Mouse (Mus musculus): ENCODE data around the gene Btnl9. TPM values are rescaled to one million over a fixed set of nuclear protein-coding genes. Genes with fewer than 3 reads are reported as not detected.

Gene Btnl9
- polyA plus RNA-seq (2014; fragmentation: Nextera tagmentation; extraction: Ambion mirVana): 0.15 and 0.77 TPM in 2 replicates

DNA sequence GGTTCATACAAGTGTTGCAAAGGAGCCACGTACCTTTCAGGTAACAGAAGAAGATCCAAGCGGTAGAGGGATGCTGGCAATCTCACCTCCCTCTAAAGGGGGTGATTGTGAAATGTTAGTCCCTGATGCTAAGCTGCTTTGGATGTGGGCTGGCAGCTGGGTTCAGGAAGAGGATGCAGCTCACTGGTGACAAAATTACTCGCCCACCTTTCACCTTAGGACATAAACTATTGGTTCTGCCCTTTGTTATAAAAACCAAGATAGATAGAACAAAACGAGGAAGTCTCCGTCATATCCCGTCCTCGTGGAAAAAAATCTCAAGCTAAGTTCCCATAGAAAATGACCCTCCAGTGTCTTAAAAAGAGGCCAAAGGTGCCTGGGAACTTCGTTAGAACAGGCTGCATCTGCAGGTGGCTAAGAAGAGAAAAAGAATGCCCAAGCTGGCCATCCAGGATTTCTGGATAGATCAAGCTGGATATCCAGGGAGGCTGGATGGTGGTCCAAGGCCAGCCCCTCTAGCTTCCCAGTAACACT lies at the start of gene Btnl9:
TSS of gene Btnl9 (minus strand) at position 205 of the 534 bp plus-strand sequence.
- 75% methylated on average over 8 of the region's 8 CpGs for WGBS
- H3K9me3 ChIP-seq (replicated peaks; ENCODE audit: control insufficient read depth, low read length): no peaks in the 10 kb centered on the region
- no peak for ATAC-seq (replicated peaks; ENCODE audit: insufficient number of reproducible peaks, low FRiP score, low TSS enrichment, low read depth)

GRCm38 (mm10) chr11:49235459-49236207 lies 48.7 kb upstream of the Btnl9 start:
- Histone ChIP-seq H3K36me3 (replicated peaks; ENCODE audit: control insufficient read depth, insufficient read depth, low read depth, low read length) (no peaks in the 10 kb centered on the region), H3K4me3 (ENCODE audit: low read depth, low read length) (no peak overlapping the region), H3K27me3 (ENCODE audit: control insufficient read depth, insufficient read depth, low read length) (no peaks in the 10 kb centered on the region), H3K4me2 (ENCODE audit: low read depth, low read length) (no peak overlapping the region), H3K9me3 (replicated peaks; ENCODE audit: control insufficient read depth, low read length) (no peaks in the 10 kb centered on the region), H3K4me1 (ENCODE audit: control insufficient read depth, insufficient read depth, low read length) (no peaks in the 10 kb centered on the region), H3K27ac (replicated peaks; ENCODE audit: low read depth, low read length) (no peak overlapping the region), H3K9ac (replicated peaks; ENCODE audit: low read length) (no peak overlapping the region)
- no peak for ATAC-seq (replicated peaks; ENCODE audit: insufficient number of reproducible peaks, low FRiP score, low TSS enrichment, low read depth)
- WGBS: 64% methylated on average over 3 of the region's 3 CpGs
- DNase-seq (ENCODE audit: low spot score): no peak

More for the DNA sequence above, at the start of gene Btnl9:
- no peaks in the 10 kb centered on the region for H3K27me3 ChIP-seq (ENCODE audit: control insufficient read depth, insufficient read depth, low read length)
- H3K36me3 ChIP-seq (replicated peaks; ENCODE audit: control insufficient read depth, insufficient read depth, low read depth, low read length): no peaks in the 10 kb centered on the region
- no peak within 1 kb of the TSS for H3K4me2 ChIP-seq (ENCODE audit: low read depth, low read length)
- no peak for DNase-seq (ENCODE audit: low spot score)
- no peak within 1 kb of the TSS for H3K4me3 ChIP-seq (ENCODE audit: low read depth, low read length)
- no peak within 1 kb of the TSS for H3K9ac ChIP-seq (replicated peaks; ENCODE audit: low read length)
- no peak within 1 kb of the TSS for H3K27ac ChIP-seq (replicated peaks; ENCODE audit: low read depth, low read length)
- no peaks in the 10 kb centered on the region for H3K4me1 ChIP-seq (ENCODE audit: control insufficient read depth, insufficient read depth, low read length)

GRCm38 (mm10) chr11:49232781-49233180 lies 45.8 kb upstream of the Btnl9 start:
- 71% methylated on average over 3 of the region's 3 CpGs for WGBS
- Histone ChIP-seq H3K9ac (replicated peaks; ENCODE audit: low read length) (no peak overlapping the region), H3K4me2 (ENCODE audit: low read depth, low read length) (no peak overlapping the region), H3K4me1 (ENCODE audit: control insufficient read depth, insufficient read depth, low read length) (no peaks in the 10 kb centered on the region), H3K27me3 (ENCODE audit: control insufficient read depth, insufficient read depth, low read length) (no peaks in the 10 kb centered on the region), H3K4me3 (ENCODE audit: low read depth, low read length) (no peak overlapping the region), H3K36me3 (replicated peaks; ENCODE audit: control insufficient read depth, insufficient read depth, low read depth, low read length) (no peaks in the 10 kb centered on the region), H3K27ac (replicated peaks; ENCODE audit: low read depth, low read length) (no peak overlapping the region), H3K9me3 (replicated peaks; ENCODE audit: control insufficient read depth, low read length) (no peaks in the 10 kb centered on the region)
- no peak for ATAC-seq (replicated peaks; ENCODE audit: insufficient number of reproducible peaks, low FRiP score, low TSS enrichment, low read depth)
- DNase-seq (ENCODE audit: low spot score): no peak

- DNase-seq (ENCODE audit: low spot score) (no peak), ATAC-seq (replicated peaks; ENCODE audit: insufficient number of reproducible peaks, low FRiP score, low TSS enrichment, low read depth) (no peak)
- no peaks in the 10 kb centered on the region for H3K27me3 ChIP-seq (ENCODE audit: control insufficient read depth, insufficient read depth, low read length)
- H3K4me3 ChIP-seq (ENCODE audit: low read depth, low read length): no peak overlapping the region
- H3K36me3 ChIP-seq (replicated peaks; ENCODE audit: control insufficient read depth, insufficient read depth, low read depth, low read length): no peaks in the 10 kb centered on the region
- H3K4me1 ChIP-seq (ENCODE audit: control insufficient read depth, insufficient read depth, low read length): no peaks in the 10 kb centered on the region
- H3K4me2 ChIP-seq (ENCODE audit: low read depth, low read length): no peak overlapping the region
- no peak overlapping the region for H3K9ac ChIP-seq (replicated peaks; ENCODE audit: low read length)
- WGBS: 76% methylated on average over 1 of the region's 1 CpGs
- no peak overlapping the region for H3K27ac ChIP-seq (replicated peaks; ENCODE audit: low read depth, low read length)
- no peaks in the 10 kb centered on the region for H3K9me3 ChIP-seq (replicated peaks; ENCODE audit: control insufficient read depth, low read length)
Measured at GRCm38 (mm10) chr11:49224455-49224854, 37.5 kb upstream of the Btnl9 start.

- H3K36me3 ChIP-seq (replicated peaks; ENCODE audit: control insufficient read depth, insufficient read depth, low read depth, low read length): peaks cover 17% of the 10 kb centered on the region
- H3K27ac ChIP-seq (replicated peaks; ENCODE audit: low read depth, low read length): no peak overlapping the region
- no peak overlapping the region for H3K4me2 ChIP-seq (ENCODE audit: low read depth, low read length)
- DNase-seq (ENCODE audit: low spot score) (no peak), ATAC-seq (replicated peaks; ENCODE audit: insufficient number of reproducible peaks, low FRiP score, low TSS enrichment, low read depth) (no peak)
- WGBS: 96% methylated on average over 2 of the region's 2 CpGs
- H3K4me3 ChIP-seq (ENCODE audit: low read depth, low read length): no peak overlapping the region
- no peaks in the 10 kb centered on the region for H3K9me3 ChIP-seq (replicated peaks; ENCODE audit: control insufficient read depth, low read length)
- no peak overlapping the region for H3K9ac ChIP-seq (replicated peaks; ENCODE audit: low read length)
- H3K4me1 ChIP-seq (ENCODE audit: control insufficient read depth, insufficient read depth, low read length): no peaks in the 10 kb centered on the region
- H3K27me3 ChIP-seq (ENCODE audit: control insufficient read depth, insufficient read depth, low read length): no peaks in the 10 kb centered on the region
Measured at GRCm38 (mm10) chr11:49219271-49219670, 32.3 kb upstream of the Btnl9 start.

DNA sequence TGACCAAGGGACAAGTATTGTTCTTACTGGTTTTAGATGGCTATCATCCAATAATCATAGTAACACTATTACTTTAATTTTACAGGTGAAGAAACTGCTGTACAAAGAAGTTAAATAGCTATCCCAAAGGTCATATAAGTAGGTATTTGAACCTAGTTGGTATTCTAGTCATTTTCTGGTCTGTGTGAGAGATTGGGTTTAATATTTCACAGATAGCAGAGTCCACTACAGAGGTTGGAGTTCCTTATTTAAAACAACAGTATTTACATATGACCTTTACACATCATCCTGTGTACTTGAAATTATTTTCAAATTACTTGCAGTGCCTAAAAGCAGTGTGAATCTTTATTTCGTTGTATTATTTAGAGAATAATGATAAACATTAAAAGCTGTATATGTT lies 26.5 kb upstream of the Btnl9 start:
- Histone ChIP-seq H3K36me3 (replicated peaks; ENCODE audit: control insufficient read depth, insufficient read depth, low read depth, low read length) (peaks cover 17% of the 10 kb centered on the region), H3K9me3 (replicated peaks; ENCODE audit: control insufficient read depth, low read length) (no peaks in the 10 kb centered on the region)

DNA sequence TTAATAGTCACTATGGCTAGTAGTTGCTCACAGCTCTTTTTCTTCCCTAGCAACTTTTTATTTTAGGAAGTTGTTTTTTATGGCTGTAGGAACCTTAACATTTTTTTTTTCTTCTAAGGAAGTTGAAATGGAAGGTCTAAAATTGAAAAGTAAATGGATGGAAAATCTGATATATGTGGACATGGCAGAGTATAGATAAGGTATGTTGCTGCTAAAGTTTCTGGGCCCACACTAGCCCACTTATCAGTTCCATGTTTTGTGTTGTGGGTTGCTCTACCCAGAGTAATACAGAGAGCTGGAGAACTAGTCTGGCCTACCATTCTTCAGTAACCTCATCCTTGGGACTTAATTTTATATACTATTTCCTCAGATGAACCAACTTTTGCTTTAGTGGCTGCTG lies 25.6 kb upstream of the Btnl9 start:
- no peak overlapping the region for H3K9ac ChIP-seq (replicated peaks; ENCODE audit: low read length)
- H3K36me3 ChIP-seq (replicated peaks; ENCODE audit: control insufficient read depth, insufficient read depth, low read depth, low read length): peaks cover 17% of the 10 kb centered on the region
- no peak overlapping the region for H3K4me2 ChIP-seq (ENCODE audit: low read depth, low read length)
- no peaks in the 10 kb centered on the region for H3K4me1 ChIP-seq (ENCODE audit: control insufficient read depth, insufficient read depth, low read length)
- H3K27ac ChIP-seq (replicated peaks; ENCODE audit: low read depth, low read length): no peak overlapping the region
- no peak for ATAC-seq (replicated peaks; ENCODE audit: insufficient number of reproducible peaks, low FRiP score, low TSS enrichment, low read depth)
- H3K27me3 ChIP-seq (ENCODE audit: control insufficient read depth, insufficient read depth, low read length): no peaks in the 10 kb centered on the region
- H3K4me3 ChIP-seq (ENCODE audit: low read depth, low read length): no peak overlapping the region
- DNase-seq (ENCODE audit: low spot score): no peak
- H3K9me3 ChIP-seq (replicated peaks; ENCODE audit: control insufficient read depth, low read length): no peaks in the 10 kb centered on the region

More for the DNA sequence above, 26.5 kb upstream of the Btnl9 start:
- 100% methylated on average over 1 of the region's 1 CpGs for WGBS
- no peaks in the 10 kb centered on the region for H3K27me3 ChIP-seq (ENCODE audit: control insufficient read depth, insufficient read depth, low read length)
- DNase-seq (ENCODE audit: low spot score) (no peak), ATAC-seq (replicated peaks; ENCODE audit: insufficient number of reproducible peaks, low FRiP score, low TSS enrichment, low read depth) (no peak)
- H3K4me1 ChIP-seq (ENCODE audit: control insufficient read depth, insufficient read depth, low read length): no peaks in the 10 kb centered on the region
- H3K4me3 ChIP-seq (ENCODE audit: low read depth, low read length): no peak overlapping the region
- H3K4me2 ChIP-seq (ENCODE audit: low read depth, low read length): no peak overlapping the region
- no peak overlapping the region for H3K27ac ChIP-seq (replicated peaks; ENCODE audit: low read depth, low read length)
- no peak overlapping the region for H3K9ac ChIP-seq (replicated peaks; ENCODE audit: low read length)

GRCm38 (mm10) chr11:49207495-49207894 lies 20.5 kb upstream of the Btnl9 start:
- ATAC-seq (replicated peaks; ENCODE audit: insufficient number of reproducible peaks, low FRiP score, low TSS enrichment, low read depth) (no peak), DNase-seq (ENCODE audit: low spot score) (no peak)
- Histone ChIP-seq H3K9me3 (replicated peaks; ENCODE audit: control insufficient read depth, low read length) (no peaks in the 10 kb centered on the region), H3K4me3 (ENCODE audit: low read depth, low read length) (no peak overlapping the region), H3K27ac (replicated peaks; ENCODE audit: low read depth, low read length) (no peak overlapping the region), H3K4me2 (ENCODE audit: low read depth, low read length) (no peak overlapping the region), H3K9ac (replicated peaks; ENCODE audit: low read length) (no peak overlapping the region), H3K4me1 (ENCODE audit: control insufficient read depth, insufficient read depth, low read length) (no peaks in the 10 kb centered on the region), H3K36me3 (replicated peaks; ENCODE audit: control insufficient read depth, insufficient read depth, low read depth, low read length) (no peaks in the 10 kb centered on the region), H3K27me3 (ENCODE audit: control insufficient read depth, insufficient read depth, low read length) (no peaks in the 10 kb centered on the region)
- 100% methylated on average over 1 of the region's 1 CpGs for WGBS
